Mouse (Mus musculus): ENCODE measurements at regions not wholly inside any gene's neighbourhood (a gene's known extent, or its start where the extent isn't known, plus 50 kb on each side); places are given as distances from the start of the nearest gene placed in this dataset.
"Not testable (repeated sequence)": the region's sequence is repeated elsewhere in the genome, so short reads cannot be mapped to it uniquely, and the experiment has no call there.

DNA sequence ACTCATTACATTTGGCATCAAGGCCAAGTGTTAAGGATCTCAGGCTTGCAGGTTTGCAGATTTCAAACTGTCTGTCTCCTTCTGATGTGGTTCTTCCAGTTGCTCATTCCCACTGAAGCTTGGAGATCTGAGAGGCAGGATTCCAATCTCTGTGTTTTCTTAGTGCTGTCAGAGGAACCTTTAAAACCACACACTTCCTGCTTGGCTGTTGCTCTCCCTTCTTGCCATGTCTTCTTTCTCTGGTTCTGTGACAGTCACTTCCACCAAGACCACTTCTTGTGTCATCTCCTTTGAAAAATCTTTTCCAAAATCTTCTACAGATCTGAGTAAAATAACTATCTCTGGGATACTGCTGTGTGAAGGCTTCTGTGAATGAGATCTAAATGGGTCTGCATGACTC, 117.3 kb downstream of the Gm5426 start:
- DNase-seq (ENCODE audit: low spot score in 2 of 2) = no peak

DNA sequence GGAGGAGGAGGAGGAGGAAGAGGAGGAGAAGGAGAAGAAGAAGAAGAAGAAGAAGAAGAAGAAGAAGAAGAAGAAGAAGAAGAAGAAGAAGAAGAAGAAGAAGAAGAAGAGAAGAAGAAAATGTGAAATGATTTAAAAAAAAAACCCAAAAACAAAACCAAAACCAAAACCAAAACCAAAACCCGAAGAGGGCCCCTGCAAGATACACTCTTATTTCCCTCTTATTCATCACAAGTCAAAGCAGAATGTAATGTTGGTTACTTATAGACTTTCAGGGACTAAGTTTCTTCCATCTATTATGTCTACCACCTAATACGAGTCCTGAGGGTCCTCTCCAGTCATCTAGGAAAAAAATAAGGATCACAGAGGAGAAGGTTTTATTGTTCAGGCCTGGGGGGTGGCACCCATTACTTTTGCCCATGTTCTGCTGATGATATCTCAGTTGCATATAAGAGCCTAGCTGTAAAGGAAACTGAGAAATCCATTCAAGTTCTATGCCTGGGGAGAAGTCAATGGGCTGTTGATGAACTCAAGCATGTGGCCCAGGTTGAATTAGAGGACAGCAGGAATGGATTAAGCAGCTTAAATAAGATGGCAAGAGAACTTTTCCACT, 118.0 kb downstream of the Gm5426 start:
- no peak for DNase-seq (ENCODE audit: low spot score in 2 of 2)

DNA sequence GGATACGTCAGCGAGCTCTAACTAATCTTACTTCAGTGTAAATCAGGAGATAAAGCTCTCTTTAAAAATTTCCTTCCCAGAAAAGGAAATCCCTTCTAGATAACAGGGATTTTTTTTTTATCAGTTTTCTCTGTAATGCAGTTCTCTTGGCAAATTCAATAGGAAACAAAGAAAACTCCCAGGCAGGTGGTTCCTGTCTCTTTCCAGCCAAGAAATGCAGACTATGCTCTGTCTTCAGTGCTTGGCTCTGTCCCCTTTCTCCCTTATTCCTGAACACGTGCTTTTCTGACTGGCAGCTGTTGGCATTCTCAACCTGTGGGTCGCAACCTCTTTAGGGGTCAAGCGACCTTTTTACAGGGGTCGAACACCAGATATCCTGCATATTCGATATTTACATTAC, 121.5 kb downstream of the Gm5426 start:
- DNase-seq (ENCODE audit: low spot score in 2 of 2) = no peak

GRCm38 (mm10) chr10:96259242-96259641, 122.8 kb downstream of the Gm5426 start:
- no peak for DNase-seq (ENCODE audit: low spot score in 2 of 2)

DNA sequence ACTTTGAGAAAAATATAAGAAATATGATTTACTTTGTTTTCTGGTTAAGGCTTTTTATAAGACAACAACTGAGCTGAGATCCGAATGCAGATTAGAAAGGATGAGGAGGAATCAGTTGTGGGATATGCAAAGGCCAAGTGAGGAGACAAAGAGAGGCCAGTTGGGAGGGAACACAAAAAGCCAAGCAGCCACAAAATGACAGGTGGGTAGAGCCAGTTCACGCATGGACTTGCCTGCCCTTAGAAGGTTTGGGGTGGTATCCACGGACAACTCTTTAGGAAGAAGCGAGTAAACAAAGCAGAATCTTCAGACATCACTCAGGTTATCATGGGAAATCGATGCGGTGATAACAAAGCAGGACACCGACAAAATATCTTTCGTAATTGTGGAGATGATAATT, 123.2 kb downstream of the Gm5426 start:
- DNase-seq (ENCODE audit: low spot score in 2 of 2) = no peak

GRCm38 (mm10) chr10:96263544-96263943, 127.1 kb downstream of the Gm5426 start:
- DNase-seq (ENCODE audit: low spot score in 2 of 2) = peak; percentile 30 to 42

GRCm38 (mm10) chr10:96264433-96264832, 128.0 kb downstream of the Gm5426 start:
- no peak for DNase-seq (ENCODE audit: low spot score in 2 of 2)

GRCm38 (mm10) chr10:96264866-96265265, 128.5 kb downstream of the Gm5426 start:
- no peak for DNase-seq (ENCODE audit: low spot score in 2 of 2)

DNA sequence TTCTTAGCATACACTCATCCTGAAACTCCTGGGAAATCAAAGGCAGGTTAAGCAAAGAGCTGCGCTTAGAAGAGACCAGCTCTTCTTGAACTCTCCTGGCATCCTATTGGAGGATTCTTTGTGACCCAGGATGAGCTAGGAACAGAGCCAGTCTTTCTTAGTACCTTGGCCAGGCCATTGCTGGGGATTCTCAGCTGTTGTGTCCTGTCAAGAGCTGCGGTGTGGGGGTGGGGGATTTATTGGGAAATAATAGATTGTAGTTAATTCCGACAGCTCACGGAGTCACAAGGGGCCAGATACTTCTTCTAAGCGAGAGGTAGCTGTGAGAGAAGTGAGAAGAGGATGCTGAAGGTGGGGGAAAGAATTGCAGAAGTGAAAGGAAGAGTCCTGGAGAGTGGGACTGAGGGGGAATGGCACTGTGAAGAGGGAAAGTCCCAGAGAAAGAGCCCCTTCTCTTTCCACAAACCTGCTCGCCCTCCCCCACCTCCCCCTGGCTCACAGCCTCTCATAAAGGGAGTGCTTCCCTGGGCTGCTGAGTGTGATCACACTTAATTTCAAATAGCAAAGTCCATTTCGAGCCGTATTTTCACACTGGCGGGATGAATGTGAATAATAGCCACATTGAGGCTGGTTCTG, 129.8 kb downstream of the Gm5426 start:
- no peak for DNase-seq (ENCODE audit: low spot score in 2 of 2)

DNA sequence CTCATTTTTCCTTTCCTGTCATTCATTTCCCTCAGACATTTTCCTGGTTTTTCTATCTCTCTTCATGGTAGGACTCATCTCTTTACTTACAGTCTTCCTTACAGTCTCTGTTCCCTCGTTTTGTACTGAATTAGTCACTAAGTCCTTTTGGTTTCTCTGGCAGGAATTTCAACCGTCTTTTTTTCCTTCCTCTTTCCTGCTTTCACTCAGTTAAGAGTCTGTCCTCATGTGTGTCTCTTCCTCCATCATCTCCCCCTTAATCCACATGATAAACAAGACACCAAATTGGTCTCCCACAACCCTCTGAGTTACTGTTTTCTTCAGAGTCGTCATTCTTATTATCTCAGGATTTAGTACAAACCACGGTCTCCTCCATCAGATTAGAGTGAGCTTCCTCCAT, 131.2 kb downstream of the Gm5426 start:
- DNase-seq (ENCODE audit: low spot score in 2 of 2) = no peak

- no peak for DNase-seq (ENCODE audit: low spot score in 2 of 2)
Measured at GRCm38 (mm10) chr10:96273607-96274365, 137.4 kb downstream of the Gm5426 start.

DNA sequence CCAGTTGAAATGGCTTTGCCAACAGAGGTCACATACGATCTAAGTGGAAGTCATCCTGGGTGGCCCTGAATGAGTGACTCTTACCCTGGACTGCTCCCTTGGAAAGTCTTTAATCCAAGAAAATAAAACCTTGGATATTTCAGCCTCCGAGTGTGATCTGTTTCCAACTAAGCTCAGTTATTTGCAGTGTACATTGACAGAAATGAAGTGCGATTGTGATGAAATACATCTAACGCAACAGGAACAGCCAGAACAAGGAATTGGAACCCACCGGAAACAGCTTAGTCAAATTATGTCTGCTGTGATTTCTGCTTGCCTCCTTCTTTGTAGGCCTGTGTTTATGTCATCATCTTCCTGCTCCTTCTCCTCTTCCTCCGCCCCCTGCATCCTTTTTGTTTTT, 143.7 kb downstream of the Gm5426 start:
- DNase-seq (ENCODE audit: low spot score in 2 of 2) = no peak

DNA sequence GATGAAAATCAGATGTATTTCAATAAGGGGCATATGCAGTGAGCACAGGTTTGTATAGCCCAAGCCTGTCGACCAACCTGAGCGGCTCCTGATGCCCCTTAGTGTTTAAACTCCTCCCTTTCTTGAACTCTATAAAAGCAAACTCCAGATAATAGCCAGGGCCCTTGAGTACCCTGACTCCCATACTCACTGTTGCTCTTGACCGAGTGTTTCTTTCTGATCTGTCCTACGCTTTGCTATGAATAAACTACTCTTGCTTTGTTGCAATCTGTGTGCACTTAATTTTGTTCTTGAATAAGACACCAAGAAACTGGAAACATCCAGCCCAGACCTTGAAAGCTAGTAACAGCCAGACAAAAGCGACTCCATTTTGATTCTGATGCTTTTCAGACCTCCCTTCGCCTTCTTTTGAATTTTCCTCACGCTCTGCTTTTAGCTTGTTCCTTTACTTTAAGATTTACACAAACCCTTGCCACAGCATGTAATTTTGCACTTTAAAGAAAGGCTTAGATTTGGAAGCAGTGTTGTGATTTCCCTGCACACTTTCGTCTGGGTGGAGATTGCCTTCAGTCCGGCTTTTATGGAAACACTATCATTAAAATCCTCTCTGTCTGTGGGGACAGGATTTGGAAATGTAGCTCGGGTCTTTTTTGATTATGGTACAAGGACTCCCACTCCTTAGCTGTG, 149.1 kb downstream of the Gm5426 start:
- DNase-seq (ENCODE audit: low spot score in 2 of 2) = no peak

DNA sequence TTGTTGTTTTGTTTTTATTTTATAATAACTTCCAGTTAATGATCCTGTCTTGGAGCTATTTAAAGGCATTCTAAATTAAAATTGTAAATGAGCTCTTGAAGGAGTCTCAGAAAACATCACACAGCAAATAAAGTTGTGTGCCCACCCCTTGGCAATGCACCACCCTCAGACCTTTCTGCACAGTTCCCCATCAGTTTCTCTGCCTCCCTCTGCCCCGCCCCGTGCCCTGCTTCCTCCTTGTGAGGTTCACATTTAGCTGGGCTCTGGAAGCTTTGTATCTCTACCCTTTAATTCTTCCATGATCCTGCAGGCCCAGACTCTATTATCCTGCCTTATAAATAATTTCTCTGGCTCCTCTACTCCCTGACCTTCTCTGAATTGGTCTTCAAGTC, 149.7 kb downstream of the Gm5426 start:
- DNase-seq (ENCODE audit: low spot score in 2 of 2) = no peak

DNA sequence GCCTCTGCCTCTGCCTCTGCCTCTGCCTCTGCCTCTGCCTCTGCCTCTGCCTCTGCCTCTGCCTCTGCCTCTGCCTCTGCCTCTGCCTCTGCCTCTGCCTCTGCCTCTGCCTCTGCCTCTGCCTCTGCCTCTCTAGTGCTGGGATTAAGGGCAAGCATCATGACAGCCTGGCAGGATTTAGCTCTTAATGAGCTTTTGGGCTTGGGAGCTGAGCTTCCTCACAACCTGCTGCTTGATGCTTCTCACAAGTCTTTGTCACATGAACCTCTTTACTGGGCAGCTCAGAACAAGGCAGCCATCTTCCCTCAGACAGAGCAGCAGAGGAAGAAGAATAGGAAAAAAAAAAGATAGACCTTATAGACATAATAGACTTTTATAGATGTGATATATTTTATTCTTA, 152.6 kb downstream of the Gm5426 start:
- DNase-seq (ENCODE audit: low spot score in 2 of 2) = not testable (repeated sequence)

DNA sequence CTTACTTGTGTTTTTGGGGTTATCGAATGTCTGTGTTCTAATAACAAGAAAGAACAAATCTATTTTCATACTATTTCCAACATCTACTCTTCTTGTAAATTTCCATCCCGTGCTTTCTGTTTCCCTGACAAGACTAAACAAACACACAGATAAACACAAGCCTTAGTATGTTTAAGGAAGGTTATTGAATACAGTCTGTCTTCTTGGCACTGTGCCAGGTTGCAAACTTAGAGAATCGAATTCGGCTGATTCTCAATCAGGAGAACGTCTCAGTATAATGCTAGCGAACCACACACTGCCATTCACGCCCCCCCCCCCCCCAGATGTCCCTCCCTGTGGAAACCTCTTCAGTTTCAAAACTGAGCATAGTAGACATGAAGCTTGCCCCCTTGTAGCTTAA, 157.2 kb downstream of the Gm5426 start:
- peak; percentile 27 to 28 for DNase-seq (ENCODE audit: low spot score in 2 of 2)

DNA sequence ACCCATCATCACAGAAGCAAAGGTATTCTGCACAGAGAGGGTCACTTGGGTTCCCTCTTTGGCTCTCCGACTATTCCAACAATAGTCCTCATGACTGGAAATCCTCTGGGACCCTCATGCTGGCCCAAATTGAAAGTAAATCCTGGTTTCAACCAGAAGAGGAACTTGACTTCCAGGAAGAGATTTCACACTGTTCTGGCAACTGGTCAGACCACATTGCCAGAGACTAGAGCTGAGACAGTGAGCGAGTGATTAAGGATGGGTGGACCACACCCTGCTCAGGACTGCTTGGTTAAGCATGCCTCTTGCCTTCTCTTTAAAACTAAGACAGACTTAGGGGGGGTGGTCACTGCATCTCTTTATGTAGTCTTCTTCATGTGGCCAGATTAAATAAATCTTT, 158.3 kb downstream of the Gm5426 start:
- DNase-seq (ENCODE audit: low spot score in 2 of 2) = no peak

GRCm38 (mm10) chr10:96297658-96298057, 161.3 kb downstream of the Gm5426 start:
- DNase-seq (ENCODE audit: low spot score in 2 of 2) = peak in 1 of 2 experiments; percentile 19

GRCm38 (mm10) chr10:96298566-96298965, 162.2 kb downstream of the Gm5426 start:
- DNase-seq (ENCODE audit: low spot score in 2 of 2) = no peak

- no peak for DNase-seq (ENCODE audit: low spot score in 2 of 2)
Measured at GRCm38 (mm10) chr10:96305701-96306100, 169.3 kb downstream of the Gm5426 start.

DNA sequence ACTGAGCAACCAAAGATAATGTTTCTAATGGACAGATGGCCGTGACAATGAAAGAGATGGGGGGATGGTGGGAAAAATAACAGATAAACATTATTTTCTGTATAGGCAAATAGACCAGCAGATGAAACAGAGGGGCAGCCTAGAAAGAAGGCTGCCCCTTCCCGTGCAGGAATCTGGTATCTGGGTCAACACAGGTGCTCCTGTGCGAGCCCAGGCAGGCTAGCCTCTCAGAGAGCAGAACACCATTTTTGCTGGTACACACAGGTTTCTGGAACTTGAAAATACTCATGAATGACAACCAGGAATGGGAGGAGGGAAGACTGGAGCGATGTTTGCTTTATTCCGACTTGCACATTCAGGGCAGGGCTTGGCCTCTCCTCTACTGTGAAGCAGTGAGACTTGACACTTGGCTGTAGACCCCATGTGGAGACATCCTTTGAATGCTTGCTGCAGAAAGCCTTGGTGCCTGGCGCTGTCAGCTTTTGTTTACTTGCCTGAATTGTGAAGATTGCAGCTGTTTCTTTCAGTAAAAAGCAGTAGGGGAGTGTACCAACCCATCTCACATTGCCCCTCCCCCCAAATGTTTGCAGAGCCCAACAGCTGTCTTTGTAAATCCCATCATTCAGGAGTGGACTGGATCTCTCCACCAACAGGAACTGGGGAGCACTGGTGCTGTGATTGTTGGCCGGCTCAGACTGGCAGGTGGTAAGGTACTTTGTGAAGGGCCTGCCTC, 172.5 kb downstream of the Gm5426 start:
- peak; percentile 48 to 52 for DNase-seq (ENCODE audit: low spot score in 2 of 2)

DNA sequence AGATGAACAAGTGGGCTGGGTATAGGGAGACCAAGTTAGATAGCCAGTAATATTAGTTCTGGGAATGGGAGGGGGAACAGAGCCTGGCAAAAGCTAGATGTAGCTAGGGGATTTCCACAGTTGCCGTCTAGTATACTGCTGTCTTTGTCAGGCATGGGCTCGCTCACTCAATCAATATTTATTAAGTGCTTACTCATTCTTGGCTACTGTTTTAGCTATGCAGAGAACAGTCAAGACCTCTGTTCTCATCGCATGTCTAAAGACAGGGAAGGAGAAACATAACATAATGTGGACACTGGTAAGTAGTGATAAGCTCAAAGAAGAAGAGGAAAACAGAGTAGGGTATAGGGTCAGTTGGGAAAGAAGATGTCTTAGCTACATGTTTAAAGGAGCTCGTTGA, 173.4 kb downstream of the Gm5426 start:
- DNase-seq (ENCODE audit: low spot score in 2 of 2) = no peak

Measured in right cerebral cortex, postnatal 10 days (tissue).